Mouse (Mus musculus): ENCODE data around the gene Tacc3. TPM values are rescaled to one million over a fixed set of nuclear protein-coding genes. Genes with fewer than 3 reads are reported as not detected.
A peak's percentile ranks its signal among the peaks of the same experiment; 100 is the strongest.

Tacc3 gene
- polyA plus RNA-seq, 1 experiment = 33.1 TPM

DNA sequence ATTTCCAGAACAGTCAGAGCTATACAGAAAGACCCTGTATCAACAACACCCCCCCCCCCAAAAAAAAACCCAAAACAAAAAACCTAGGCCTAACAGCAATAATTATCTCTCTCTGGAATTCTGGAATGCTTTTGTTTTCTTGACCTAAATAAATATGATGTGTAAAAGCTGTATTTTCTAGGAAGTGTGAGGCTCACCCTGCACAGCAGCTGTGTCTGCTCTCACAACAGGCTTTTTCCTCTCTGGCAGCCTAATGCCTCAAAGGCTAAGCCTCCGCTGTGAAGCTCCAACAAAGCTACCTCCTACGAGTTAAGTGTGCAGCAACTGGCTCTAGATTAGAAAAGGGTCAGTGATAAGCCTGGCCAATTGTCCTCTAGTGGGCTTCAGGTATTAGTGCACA, 51.1 kb downstream of the Tacc3 start:
- TF ChIP-seq POLR2A (IDR thresholded peaks at IDR 0.05; ENCODE audit: borderline replicate concordance, extremely low read depth, insufficient read depth, insufficient read length, poor library complexity, severe bottlenecking) (no peak), CTCF (IDR thresholded peaks at IDR 0.05; ENCODE audit: borderline replicate concordance, extremely low read depth, insufficient read depth, insufficient read length) (no peak)
- no peak for DNase-seq (ENCODE audit: low read depth)

DNA sequence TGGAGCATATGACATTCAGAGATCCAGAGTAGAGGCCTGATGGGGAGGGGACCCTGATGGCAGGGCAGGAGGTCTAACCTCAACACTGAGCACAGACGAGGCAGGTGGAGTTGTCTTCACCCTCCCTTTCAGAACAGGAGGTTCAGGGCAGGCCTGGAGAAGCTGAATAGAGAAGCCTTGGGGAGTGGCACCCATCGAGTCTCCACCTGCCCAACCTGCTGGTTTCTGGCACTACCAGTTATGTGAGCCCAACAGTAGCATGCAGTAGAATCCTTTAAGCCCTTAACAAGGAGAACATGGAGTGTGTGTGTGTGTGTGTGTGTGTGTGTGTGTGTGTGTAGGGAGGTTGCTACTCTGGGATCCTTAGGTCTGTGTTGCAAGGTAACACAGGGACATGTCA, 54.6 kb downstream of the Tacc3 start:
- DNase-seq (ENCODE audit: low read depth) = no peak
- TF ChIP-seq CTCF (IDR thresholded peaks at IDR 0.05; ENCODE audit: borderline replicate concordance, extremely low read depth, insufficient read depth, insufficient read length) (no peak), POLR2A (IDR thresholded peaks at IDR 0.05; ENCODE audit: borderline replicate concordance, extremely low read depth, insufficient read depth, insufficient read length, poor library complexity, severe bottlenecking) (no peak)

DNA sequence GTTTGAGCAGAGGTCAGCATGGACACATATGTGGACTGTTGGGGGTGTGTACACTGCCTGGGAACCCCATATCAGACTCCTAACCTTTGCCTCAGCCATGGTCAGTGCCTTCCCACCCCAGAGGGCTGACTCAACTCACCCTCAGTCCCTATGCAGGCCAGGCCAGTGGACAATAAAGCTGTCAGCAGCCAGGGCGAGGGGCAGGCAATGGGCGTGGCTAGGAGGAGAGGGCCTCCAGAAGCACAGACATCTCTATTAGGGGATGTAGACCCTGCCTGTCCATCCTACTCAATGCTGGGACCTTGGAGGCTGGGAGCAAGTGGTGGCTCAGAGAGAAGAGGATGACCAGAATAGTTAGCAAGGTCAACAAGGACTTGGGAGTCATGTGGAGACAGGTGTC, 57.3 kb downstream of the Tacc3 start:
- DNase-seq (ENCODE audit: low read depth) = no peak
- TF ChIP-seq CTCF (IDR thresholded peaks at IDR 0.05; ENCODE audit: borderline replicate concordance, extremely low read depth, insufficient read depth, insufficient read length) (no peak), POLR2A (IDR thresholded peaks at IDR 0.05; ENCODE audit: borderline replicate concordance, extremely low read depth, insufficient read depth, insufficient read length, poor library complexity, severe bottlenecking) (no peak)

DNA sequence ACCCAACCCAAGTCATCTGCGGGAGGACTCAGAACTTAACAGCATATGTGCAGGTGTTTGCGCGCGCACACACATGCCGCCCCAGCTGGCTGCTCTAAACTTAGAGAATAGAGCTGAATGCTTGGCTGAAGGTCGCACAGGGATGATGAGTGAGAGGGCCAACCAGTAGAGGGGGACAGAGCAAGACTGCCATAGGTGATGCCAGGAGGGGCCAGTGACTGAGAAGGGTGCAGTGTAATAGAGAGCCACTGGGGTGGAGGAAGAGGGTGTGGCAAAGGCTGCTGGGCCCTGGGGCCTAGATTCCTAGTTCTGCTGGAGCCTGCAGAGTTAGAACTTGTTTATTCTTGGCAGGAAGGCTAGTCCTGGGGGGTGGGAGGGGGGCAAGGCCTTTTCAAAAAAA, 58.5 kb downstream of the Tacc3 start:
- TF ChIP-seq POLR2A (IDR thresholded peaks at IDR 0.05; ENCODE audit: borderline replicate concordance, extremely low read depth, insufficient read depth, insufficient read length, poor library complexity, severe bottlenecking) (no peak), CTCF (IDR thresholded peaks at IDR 0.05; ENCODE audit: borderline replicate concordance, extremely low read depth, insufficient read depth, insufficient read length) (no peak)
- DNase-seq (ENCODE audit: low read depth) = no peak

DNA sequence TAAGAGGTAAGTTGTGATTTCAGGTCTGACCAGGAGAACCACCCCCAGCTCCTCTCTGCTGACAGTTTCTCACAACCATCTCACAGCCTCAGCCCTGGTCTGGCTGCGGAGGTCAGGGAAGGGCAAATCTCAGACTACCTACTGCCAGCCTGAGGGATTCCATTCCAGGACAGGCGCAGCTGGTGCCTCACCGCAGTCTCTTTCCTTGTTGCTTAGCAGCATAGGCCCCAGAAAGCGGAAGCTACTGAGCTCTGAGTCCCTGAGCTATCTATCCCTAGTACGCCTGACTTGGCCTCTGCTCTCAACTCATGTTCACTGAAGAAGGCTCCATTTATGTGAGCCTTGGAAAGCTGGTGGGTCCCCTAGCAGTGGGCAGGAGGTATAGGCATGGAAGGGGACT, 60.5 kb downstream of the Tacc3 start:
- no peak for DNase-seq (ENCODE audit: low read depth)
- no peak for TF ChIP-seq POLR2A (IDR thresholded peaks at IDR 0.05; ENCODE audit: borderline replicate concordance, extremely low read depth, insufficient read depth, insufficient read length, poor library complexity, severe bottlenecking)
- no peak for TF ChIP-seq CTCF (IDR thresholded peaks at IDR 0.05; ENCODE audit: borderline replicate concordance, extremely low read depth, insufficient read depth, insufficient read length)

DNA sequence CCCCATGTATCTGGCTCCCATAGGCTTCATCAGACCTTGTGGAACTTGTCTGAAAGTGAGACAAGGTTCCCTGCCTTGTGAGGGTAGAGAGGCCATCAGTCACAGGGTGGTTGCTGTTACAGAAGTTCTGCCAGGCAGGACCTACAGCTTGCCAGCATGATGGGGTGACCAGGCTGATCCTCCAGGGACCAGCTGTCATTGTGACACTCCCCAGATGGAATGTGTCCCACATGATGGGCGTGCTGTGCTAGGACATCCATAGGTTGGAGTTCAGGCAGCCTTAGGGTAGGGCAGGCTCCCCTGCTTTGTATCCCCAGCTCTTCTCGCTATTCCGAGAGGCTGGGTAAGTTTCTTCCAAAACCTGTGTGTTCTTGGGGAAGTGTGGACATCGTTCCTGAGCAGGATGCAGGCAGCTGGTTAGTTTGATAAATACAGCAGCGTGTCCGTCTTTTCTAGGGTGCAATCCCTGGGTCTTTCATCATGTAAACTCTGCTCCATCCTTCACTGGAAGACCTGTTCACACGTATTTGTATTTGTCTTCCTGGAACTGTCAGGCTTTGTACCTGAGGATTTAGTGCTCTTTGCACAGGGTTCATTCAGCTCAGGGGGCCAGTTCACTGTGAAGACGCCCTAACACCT, 63.0 kb downstream of the Tacc3 start:
- DNase-seq (ENCODE audit: low read depth) = no peak
- TF ChIP-seq CTCF (IDR thresholded peaks at IDR 0.05; ENCODE audit: borderline replicate concordance, extremely low read depth, insufficient read depth, insufficient read length) (no peak), POLR2A (IDR thresholded peaks at IDR 0.05; ENCODE audit: borderline replicate concordance, extremely low read depth, insufficient read depth, insufficient read length, poor library complexity, severe bottlenecking) (no peak)

DNA sequence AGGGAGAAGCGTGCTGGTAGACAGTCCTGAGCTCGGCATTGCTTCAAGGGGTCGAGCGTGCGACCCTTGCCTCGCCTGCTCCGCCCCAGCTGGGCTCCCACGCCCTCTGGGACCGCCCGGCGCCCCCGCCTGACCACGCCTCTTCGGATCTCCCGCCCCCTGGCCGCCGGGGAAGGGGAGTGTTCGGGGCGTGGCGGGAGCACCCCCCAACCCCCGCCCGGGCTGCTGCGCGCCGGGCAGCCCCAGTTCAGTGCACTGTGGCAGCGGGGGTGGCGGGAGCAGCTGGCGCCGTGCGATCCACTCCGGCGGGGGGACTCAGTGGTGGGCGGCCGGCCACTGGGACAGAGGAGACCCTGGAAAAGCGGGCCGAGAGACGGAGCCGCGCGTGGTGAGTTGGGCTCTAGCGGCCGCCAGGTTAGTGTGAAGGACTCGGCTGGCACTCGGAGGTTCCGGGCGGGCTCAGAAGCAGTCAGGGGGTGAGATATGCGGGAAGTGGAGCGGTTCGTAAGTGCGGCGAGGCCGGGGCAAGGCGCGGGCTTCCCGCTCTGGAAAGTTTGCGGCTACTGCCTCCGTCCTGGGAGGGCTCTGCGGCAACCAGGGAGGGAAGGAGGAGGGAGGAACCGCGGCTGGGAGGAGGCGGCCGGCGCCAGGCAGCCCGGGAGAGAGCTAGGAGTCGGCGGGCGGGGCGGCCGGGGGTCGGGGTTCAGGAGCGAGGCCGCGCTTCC, 63.8 kb downstream of the Tacc3 start, which contains the start of gene Fgfr3:
Fgfr3 (plus strand) TSS at position 134 of the 725 bp plus-strand sequence.
- TF ChIP-seq POLR2A (IDR thresholded peaks at IDR 0.05; ENCODE audit: borderline replicate concordance, extremely low read depth, insufficient read depth, insufficient read length, poor library complexity, severe bottlenecking) (0 out of 2 replicates have a peak, but pooled peaks have one; percentile 13), CTCF (IDR thresholded peaks at IDR 0.05; ENCODE audit: borderline replicate concordance, extremely low read depth, insufficient read depth, insufficient read length) (no peak)
- peak; percentile 85 for DNase-seq (ENCODE audit: low read depth)

DNA sequence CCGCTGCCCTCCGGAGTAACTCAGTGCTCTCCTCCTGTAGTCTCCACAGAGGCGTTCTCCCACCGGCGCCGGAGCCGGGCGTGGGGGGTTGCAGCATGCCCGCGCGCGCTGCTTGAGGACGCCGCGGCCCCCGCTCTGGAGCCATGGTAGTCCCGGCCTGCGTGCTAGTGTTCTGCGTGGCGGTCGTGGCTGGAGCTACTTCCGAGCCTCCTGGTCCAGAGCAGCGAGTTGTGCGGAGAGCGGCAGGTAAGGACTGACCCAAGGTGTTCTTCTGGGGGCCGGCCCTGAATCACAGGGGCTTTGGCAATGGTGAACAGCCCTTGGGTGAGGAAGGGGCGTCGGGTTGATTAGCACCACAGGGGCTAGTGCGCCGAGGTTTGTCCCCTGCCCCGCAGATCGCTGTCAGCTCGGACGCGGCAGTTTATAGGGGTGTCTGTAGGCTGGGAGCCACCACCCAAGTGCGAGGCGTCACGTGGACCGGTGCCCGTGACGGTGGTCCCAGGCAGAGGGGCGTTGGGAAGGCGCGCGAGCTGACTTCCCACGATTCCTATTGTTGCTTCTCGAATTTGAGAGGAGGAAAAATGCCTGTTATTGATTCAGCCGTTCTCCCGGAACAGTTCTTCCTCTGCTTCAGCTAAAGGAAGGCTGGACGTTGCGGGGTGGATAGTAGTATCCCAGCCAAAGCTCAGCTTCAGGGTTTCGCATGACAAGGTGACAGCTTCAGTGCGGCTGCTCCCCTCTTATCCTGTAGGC, 64.5 kb downstream of the Tacc3 start:
- TF ChIP-seq POLR2A (IDR thresholded peaks at IDR 0.05; ENCODE audit: borderline replicate concordance, extremely low read depth, insufficient read depth, insufficient read length, poor library complexity, severe bottlenecking) = no peak
- TF ChIP-seq CTCF (IDR thresholded peaks at IDR 0.05; ENCODE audit: borderline replicate concordance, extremely low read depth, insufficient read depth, insufficient read length) = no peak
- peak; percentile 52 for DNase-seq (ENCODE audit: low read depth)

DNA sequence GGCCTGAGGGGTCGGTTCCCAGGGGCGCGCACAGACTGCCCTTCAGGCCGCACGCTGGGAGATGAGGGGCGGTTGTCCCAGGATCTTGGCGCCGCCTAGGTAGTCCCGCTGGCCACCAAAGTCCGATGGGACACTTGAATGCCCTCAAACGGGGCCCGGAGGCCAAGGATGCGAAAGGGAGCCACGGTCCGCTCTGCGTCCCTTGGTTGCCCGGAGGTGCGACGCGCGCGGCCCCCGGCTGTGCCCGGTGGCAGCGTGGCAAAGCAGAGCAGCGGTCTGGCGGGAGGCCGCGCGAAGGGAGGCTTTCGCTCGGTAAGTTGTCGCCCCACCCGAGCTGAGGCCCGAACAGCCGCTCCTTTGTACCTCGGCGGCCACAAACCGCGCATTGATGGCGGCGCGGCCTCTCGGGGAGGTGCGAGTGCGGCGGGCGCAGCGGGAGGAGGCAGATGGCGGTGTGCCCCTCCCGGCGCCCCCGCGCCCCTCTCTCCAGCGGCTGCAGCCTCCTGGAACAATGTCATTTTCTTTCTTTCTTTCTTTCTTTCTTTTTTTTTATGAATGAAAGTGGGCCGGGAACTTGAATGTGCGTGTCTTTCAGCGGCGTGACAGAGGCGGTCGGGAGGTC, 65.2 kb downstream of the Tacc3 start:
- no peak for DNase-seq (ENCODE audit: low read depth)
- TF ChIP-seq POLR2A (IDR thresholded peaks at IDR 0.05; ENCODE audit: borderline replicate concordance, extremely low read depth, insufficient read depth, insufficient read length, poor library complexity, severe bottlenecking) = peak; percentile 12; the same call in 1 of the 2 replicates
- no peak for TF ChIP-seq CTCF (IDR thresholded peaks at IDR 0.05; ENCODE audit: borderline replicate concordance, extremely low read depth, insufficient read depth, insufficient read length)

DNA sequence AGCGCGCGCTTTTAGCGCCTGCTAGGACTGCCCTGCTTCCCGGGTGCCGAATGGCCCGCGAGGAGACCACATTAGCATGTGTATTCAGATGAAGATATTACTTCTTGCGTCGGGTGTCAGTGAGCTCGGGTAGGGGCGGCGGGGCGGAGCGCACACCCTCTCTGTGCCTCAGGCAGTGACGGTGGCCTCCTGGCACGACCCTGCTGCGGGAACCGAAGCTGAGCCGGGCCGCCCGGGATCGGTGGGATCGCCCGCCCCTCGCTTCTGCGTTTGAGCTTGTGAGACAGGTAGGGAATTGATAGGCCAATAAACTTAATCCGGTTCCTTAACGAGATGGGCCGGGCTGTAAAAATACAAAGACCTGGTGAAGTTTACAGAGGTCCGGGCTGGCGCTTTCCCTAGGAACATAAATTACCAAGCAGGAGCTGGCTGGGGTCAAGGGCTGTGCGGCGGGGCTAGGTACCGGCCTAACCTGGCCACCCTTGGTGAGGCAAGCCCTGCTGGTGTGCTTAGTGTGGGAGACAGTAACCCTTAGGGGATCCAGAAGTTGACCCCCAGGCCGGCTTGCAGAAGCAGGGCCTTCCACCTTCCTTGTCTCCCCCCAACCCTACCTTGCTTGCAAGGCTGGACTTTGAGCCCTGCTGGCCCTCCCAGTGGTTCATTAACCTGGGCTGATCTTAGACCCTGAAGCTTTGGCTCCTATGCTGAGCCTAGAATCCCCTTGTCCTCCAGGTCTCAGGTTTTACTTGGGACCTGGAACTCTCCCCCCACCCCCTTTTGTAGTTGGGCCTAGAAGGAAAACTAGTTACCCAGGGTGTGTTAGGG, 65.9 kb downstream of the Tacc3 start:
- no peak for TF ChIP-seq CTCF (IDR thresholded peaks at IDR 0.05; ENCODE audit: borderline replicate concordance, extremely low read depth, insufficient read depth, insufficient read length)
- TF ChIP-seq POLR2A (IDR thresholded peaks at IDR 0.05; ENCODE audit: borderline replicate concordance, extremely low read depth, insufficient read depth, insufficient read length, poor library complexity, severe bottlenecking) = no peak
- DNase-seq (ENCODE audit: low read depth) = peak; percentile 83

Measured in brain, embryonic 14.5 days (tissue).